Mouse (Mus musculus): ENCODE data around the gene Fermt1.

DNA sequence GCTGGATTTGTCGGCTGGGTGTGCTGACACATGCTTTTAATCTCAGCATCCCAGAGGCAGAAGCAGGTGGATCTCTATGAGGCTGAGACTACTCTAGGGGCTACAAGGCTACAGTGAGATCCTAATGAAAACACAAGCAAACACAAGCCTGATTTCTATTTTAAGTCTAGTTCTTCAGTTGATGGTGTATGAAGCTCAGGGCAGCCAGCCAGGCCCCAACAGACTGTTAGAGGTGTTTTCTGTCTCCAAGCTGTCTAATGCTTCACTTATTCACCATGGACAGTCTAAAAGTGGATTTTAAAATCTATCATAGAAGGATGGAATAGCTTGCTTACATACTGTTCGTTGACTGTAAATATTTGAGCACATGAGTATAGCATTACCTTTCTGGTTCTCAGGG, 84.2 kb downstream of the Fermt1 start:
- no peak for TF ChIP-seq POLR2A (IDR thresholded peaks at IDR 0.05; ENCODE audit: insufficient read length, low read depth)
- TF ChIP-seq MAX (IDR thresholded peaks at IDR 0.05; ENCODE audit: low read depth) = no peak
- TF ChIP-seq REST (IDR thresholded peaks at IDR 0.05; ENCODE audit: insufficient read depth, insufficient read length) = no peak
- TF ChIP-seq SRF (IDR thresholded peaks at IDR 0.05; ENCODE audit: control insufficient read depth, insufficient read length, low read depth) = no peak
- TF ChIP-seq TCF3 (IDR thresholded peaks at IDR 0.05; ENCODE audit: insufficient read length, low read depth) = no peak

All from myocyte (in vitro differentiated cells).